Mouse (Mus musculus): ENCODE measurements around the gene Mzt1.

GRCm38 (mm10) chr14:99031337-99031873 is 14.5 kb downstream of the Mzt1 start:
- TF ChIP-seq CTCF (IDR thresholded peaks at IDR 0.05; ENCODE audit: borderline replicate concordance, extremely low read depth, insufficient read depth, insufficient read length) (no peak), POLR2A (IDR thresholded peaks at IDR 0.05; ENCODE audit: borderline replicate concordance, extremely low read depth, insufficient read depth, insufficient read length, poor library complexity, severe bottlenecking) (no peak)

All from brain, embryonic 14.5 days (tissue).